Mouse (Mus musculus): ENCODE measurements around the gene Hacd1. TPM values are rescaled to one million over a fixed set of nuclear protein-coding genes. Genes with fewer than 3 reads are reported as not detected.
A peak's percentile ranks its signal among the peaks of the same experiment; 100 is the strongest.

Hacd1 gene
- total RNA-seq, 2 experiments from 2014 or later: 14.6 to 17.0 TPM

DNA sequence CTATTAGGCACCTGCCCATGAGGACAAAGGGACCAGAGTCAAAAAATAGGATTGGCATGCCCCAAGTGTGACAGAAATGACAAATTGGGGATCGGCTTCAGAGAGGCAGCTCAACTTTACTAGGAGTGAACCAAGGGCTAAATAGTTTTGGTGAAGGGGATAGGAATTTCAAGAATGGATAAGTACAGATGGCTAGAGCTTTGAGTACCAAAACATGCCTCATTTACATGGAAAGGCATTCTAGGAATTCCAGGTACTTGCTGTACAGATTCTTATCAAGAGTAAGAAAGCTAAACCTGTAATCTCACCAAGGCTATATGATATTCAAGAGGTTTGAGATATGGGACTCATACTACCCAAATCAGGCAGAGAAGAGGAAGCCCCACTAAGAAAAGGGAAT is 95.8 kb downstream of the Hacd1 start:
- intact Hi-C loops (cut with DNase I): no loop called here
- no peak for DNase-seq (ENCODE audit: extremely low spot score in 1 of 2, low spot score in 2 of 2)
- H3K27ac ChIP-seq: no peak overlapping the region
- TF ChIP-seq CTCF (IDR thresholded peaks at IDR 0.05): no peak
- H3K4me3 ChIP-seq: no peak overlapping the region

GRCm38 (mm10) chr2:13956463-13956862 is 99.5 kb downstream of the Hacd1 start:
- H3K4me3 ChIP-seq: no peak overlapping the region
- intact Hi-C loops (cut with DNase I): no loop called here
- TF ChIP-seq CTCF (IDR thresholded peaks at IDR 0.05): no peak
- DNase-seq (ENCODE audit: extremely low spot score in 1 of 2, low spot score in 2 of 2): no peak
- H3K27ac ChIP-seq: no peak overlapping the region

- TF ChIP-seq CTCF (IDR thresholded peaks at IDR 0.05): peak; percentile 70
- intact Hi-C loops (cut with DNase I): loop anchor here (5.0 kb wide), 2 partner anchors 306 to 661 kb away; no protein-coding TSS in a partner anchor
- Histone ChIP-seq H3K27ac (no peak overlapping the region), H3K4me3 (no peak overlapping the region)
- DNase-seq (ENCODE audit: extremely low spot score in 1 of 2, low spot score in 2 of 2): peak in 1 of 2 experiments; percentile 10
These were observed 117.8 kb downstream of the Hacd1 start for GRCm38 (mm10) chr2:13938118-13938517.

GRCm38 (mm10) chr2:13935343-13935742 is 120.6 kb downstream of the Hacd1 start:
- DNase-seq (ENCODE audit: extremely low spot score in 1 of 2, low spot score in 2 of 2): no peak
- Histone ChIP-seq H3K27ac (no peak overlapping the region), H3K4me3 (no peak overlapping the region)
- intact Hi-C loops (cut with DNase I): loop anchor here (5.0 kb wide), 2 partner anchors 303 to 658 kb away; no protein-coding TSS in a partner anchor
- no peak for TF ChIP-seq CTCF (IDR thresholded peaks at IDR 0.05)

GRCm38 (mm10) chr2:13932253-13932652 is 123.7 kb downstream of the Hacd1 start:
- H3K4me3 ChIP-seq: no peak overlapping the region
- TF ChIP-seq CTCF (IDR thresholded peaks at IDR 0.05): no peak
- H3K27ac ChIP-seq: no peak overlapping the region
- intact Hi-C loops (cut with DNase I): no loop called here
- no peak for DNase-seq (ENCODE audit: extremely low spot score in 1 of 2, low spot score in 2 of 2)

- Histone ChIP-seq H3K27ac (no peak overlapping the region), H3K4me3 (no peak overlapping the region)
- TF ChIP-seq CTCF (IDR thresholded peaks at IDR 0.05): no peak
- intact Hi-C loops (cut with DNase I): no loop called here
- no peak for DNase-seq (ENCODE audit: extremely low spot score in 1 of 2, low spot score in 2 of 2)
These were observed 125.2 kb downstream of the Hacd1 start for GRCm38 (mm10) chr2:13930724-13931123.

DNA sequence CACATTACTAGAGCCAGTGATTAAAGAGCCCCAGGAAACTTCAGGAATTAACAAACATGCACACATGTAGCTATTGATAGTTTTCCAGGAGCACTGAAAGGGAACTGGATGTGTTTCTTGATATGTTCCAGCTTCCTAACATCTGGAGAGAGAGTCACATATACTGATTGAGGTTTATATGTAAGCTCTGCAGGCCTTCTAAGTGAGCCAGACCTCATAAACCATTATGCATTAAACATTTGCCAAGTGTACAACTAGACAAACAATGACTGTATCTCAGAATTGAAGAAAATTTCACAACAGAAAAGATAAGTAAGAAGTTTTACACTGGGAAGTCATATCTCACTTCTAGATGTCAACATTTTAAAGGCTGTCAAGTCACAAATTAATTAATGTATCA is 167.4 kb downstream of the Hacd1 start:
- Histone ChIP-seq H3K4me3 (no peak overlapping the region), H3K27ac (no peak overlapping the region)
- DNase-seq (ENCODE audit: extremely low spot score in 1 of 2, low spot score in 2 of 2): no peak
- TF ChIP-seq CTCF (IDR thresholded peaks at IDR 0.05): no peak
- intact Hi-C loops (cut with DNase I): no loop called here

DNA sequence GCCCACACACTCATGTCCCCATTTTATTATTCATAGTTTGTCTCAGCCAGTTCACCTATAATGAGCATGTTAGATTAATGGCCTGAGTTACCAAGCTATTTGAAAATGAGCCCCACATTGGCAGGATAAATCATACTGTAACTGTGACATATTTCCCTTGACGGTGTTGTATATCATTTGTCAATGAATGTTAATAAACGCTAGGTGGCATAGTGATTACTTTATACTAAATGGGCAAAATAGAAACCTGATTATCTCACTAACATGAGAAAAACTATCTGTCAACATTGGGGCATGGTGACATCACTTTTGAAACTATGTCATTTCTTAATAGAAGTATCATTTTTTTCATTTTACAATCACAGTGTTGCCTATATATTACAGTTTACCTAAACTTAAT is 198.5 kb downstream of the Hacd1 start:
- intact Hi-C loops (cut with DNase I): no loop called here
- no peak for TF ChIP-seq CTCF (IDR thresholded peaks at IDR 0.05)

GRCm38 (mm10) chr2:13855510-13855909 is 200.4 kb downstream of the Hacd1 start:
- peak; percentile 38 for TF ChIP-seq CTCF (IDR thresholded peaks at IDR 0.05)
- no peak overlapping the region for H3K4me3 ChIP-seq
- intact Hi-C loops (cut with DNase I): no loop called here
- DNase-seq (ENCODE audit: extremely low spot score in 1 of 2, low spot score in 2 of 2): no peak
- no peak overlapping the region for H3K27ac ChIP-seq

More for the DNA sequence above, 198.5 kb downstream of the Hacd1 start:
- Histone ChIP-seq H3K27ac (no peak overlapping the region), H3K4me3 (no peak overlapping the region)
- no peak for DNase-seq (ENCODE audit: extremely low spot score in 1 of 2, low spot score in 2 of 2)

GRCm38 (mm10) chr2:13836310-13836709 is 219.6 kb downstream of the Hacd1 start:
- intact Hi-C loops (cut with DNase I): no loop called here
- Histone ChIP-seq H3K27ac (no peak overlapping the region), H3K4me3 (no peak overlapping the region)
- TF ChIP-seq CTCF (IDR thresholded peaks at IDR 0.05): no peak
- DNase-seq (ENCODE audit: extremely low spot score in 1 of 2, low spot score in 2 of 2): no peak

GRCm38 (mm10) chr2:13834989-13835388 is 220.9 kb downstream of the Hacd1 start:
- intact Hi-C loops (cut with DNase I): no loop called here
- no peak for TF ChIP-seq CTCF (IDR thresholded peaks at IDR 0.05)
- no peak overlapping the region for H3K27ac ChIP-seq
- H3K4me3 ChIP-seq: no peak overlapping the region
- no peak for DNase-seq (ENCODE audit: extremely low spot score in 1 of 2, low spot score in 2 of 2)

DNA sequence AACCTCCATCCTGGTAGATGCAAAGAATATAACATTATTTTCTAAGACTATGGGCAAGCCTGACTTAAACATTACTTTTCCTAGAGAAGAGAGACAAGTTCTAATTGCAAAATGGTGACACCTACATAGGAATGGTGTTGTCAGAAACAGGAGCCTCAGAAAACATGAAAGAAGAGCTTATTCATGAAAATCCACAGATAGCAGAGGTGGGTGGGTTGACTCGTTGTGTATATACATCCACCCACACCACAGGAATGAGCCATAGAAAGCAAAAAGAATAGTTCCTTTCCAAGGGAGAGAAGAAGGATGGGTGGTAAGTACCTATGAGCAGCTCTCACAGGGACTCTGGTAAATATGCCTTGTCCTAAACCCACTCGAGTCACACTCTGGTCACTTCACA is 239.3 kb downstream of the Hacd1 start:
- TF ChIP-seq CTCF (IDR thresholded peaks at IDR 0.05): no peak
- no peak for DNase-seq (ENCODE audit: extremely low spot score in 1 of 2, low spot score in 2 of 2)
- intact Hi-C loops (cut with DNase I): no loop called here
- Histone ChIP-seq H3K4me3 (no peak overlapping the region), H3K27ac (no peak overlapping the region)

DNA sequence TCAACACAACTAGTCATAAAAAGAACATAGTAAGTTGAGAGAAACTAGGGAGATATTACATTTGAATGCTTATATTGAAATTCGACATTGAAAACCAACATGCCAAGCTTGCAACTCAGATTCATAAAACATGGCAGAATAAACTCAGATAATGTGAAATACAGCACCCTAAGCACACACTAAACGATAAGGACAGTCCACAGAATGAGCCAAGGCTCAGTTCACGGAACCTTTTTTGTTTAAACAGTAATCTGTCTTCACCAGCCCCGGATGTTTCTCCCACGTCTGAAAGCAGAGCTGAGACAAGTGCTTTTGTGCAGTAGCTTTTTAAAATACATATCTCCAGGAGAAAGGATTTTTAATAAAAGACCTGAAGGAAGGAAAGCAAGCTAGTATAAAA is 247.3 kb downstream of the Hacd1 start:
- no peak for DNase-seq (ENCODE audit: extremely low spot score in 1 of 2, low spot score in 2 of 2)
- Histone ChIP-seq H3K27ac (no peak overlapping the region), H3K4me3 (no peak overlapping the region)
- no peak for TF ChIP-seq CTCF (IDR thresholded peaks at IDR 0.05)
- intact Hi-C loops (cut with DNase I): no loop called here
